Mouse (Mus musculus) liver, embryonic 14.5 days (tissue): ENCODE measurements around the gene Syvn1. TPM values are rescaled to one million over a fixed set of nuclear protein-coding genes. Genes with fewer than 3 reads are reported as not detected.
A peak's percentile ranks its signal among the peaks of the same experiment; 100 is the strongest.

Experiments used
- ATAC-seq: fragments of 200-750 bp; cut with Nextera tagmentation; 2 replicates; pipeline ENCODE4 v1.8.0; 2017; ENCODE audit warnings: moderate number of reproducible peaks, mild to moderate bottlenecking, moderate library complexity; ENCODE audit not compliant: insufficient read depth
- DNase-seq, 3 experiments: peaks; one replicate each; pipeline ENCODE4 v3.0.0-alpha.2; 2012 to 2013; ENCODE audit warnings: low read depth in 3 of 3, low spot score in 3 of 3
- H3K27ac ChIP-seq: fragments of 300-500 bp; sonication (generic); 2 replicates; pipeline ENCODE4 v1.5.1; 2014; ENCODE audit warnings: moderate library complexity, mild to moderate bottlenecking, control low read depth, inconsistent platforms
- H3K27me3 ChIP-seq: fragments of 300-500 bp; sonication (generic); 2 replicates; pipeline ENCODE4 v1.6.1; 2014; ENCODE audit warnings: mild to moderate bottlenecking, low read length, moderate library complexity; ENCODE audit not compliant: control insufficient read depth, insufficient read depth
- H3K36me3 ChIP-seq: fragments of 300-500 bp; sonication (generic); replicated peaks from 2 replicates; pipeline ENCODE4 v1.6.1; 2014; ENCODE audit warnings: low read depth; ENCODE audit not compliant: control insufficient read depth, insufficient read depth
- H3K4me1 ChIP-seq, 2 experiments: fragments of 200-500 bp in 1 of 2; fragments of 300-500 bp in 1 of 2; sonication (generic) in 1 of 2; replicated peaks; 2 replicates each; pipeline ENCODE4 v1.6.1; 2012 to 2014; ENCODE audit warnings: antibody characterized with exemption in 1 of 2, inconsistent platforms in 1 of 2, low read length in 1 of 2; ENCODE audit not compliant: control insufficient read depth in 2 of 2, insufficient read depth in 2 of 2
- H3K4me2 ChIP-seq: fragments of 300-500 bp; sonication (generic); 2 replicates; pipeline ENCODE4 v1.6.1; 2014; ENCODE audit warnings: low read depth, mild to moderate bottlenecking, control low read depth, moderate library complexity
- H3K4me3 ChIP-seq, 2 experiments: fragments of 200-500 bp in 1 of 2; fragments of 300-500 bp in 1 of 2; sonication (generic) in 1 of 2; 2 replicates each; pipeline ENCODE4 v1.5.1; 2012 to 2014; ENCODE audit warnings: low read depth in 2 of 2, low read length in 2 of 2, mild to moderate bottlenecking in 2 of 2, control low read depth in 1 of 2, inconsistent platforms in 1 of 2, moderate library complexity in 1 of 2; ENCODE audit not compliant: insufficient read depth in 1 of 2
- H3K9ac ChIP-seq: fragments of 300-500 bp; sonication (generic); replicated peaks from 2 replicates; pipeline ENCODE4 v1.6.1; 2014; ENCODE audit warnings: mild to moderate bottlenecking, control low read depth, moderate library complexity
- H3K9me3 ChIP-seq: fragments of 300-500 bp; sonication (generic); 2 replicates; pipeline ENCODE4 v1.6.1; 2016; ENCODE audit warnings: low read length, mixed read lengths; ENCODE audit not compliant: control insufficient read depth
- CTCF ChIP-seq: IDR thresholded peaks from 2 replicates; pipeline ENCODE4 v1.5.1; 2016; ENCODE audit warnings: antibody characterized with exemption, low read depth, control low read depth
- EP300 ChIP-seq: IDR thresholded peaks from 2 replicates; pipeline ENCODE4 v1.6.1; 2016; ENCODE audit warnings: antibody characterized with exemption, low read depth
- WGBS: fragments of 180-500 bp; shearing (Covaris S2); extraction: QIAGEN DNeasy Blood & Tissue Kit; methylation state at CpG from one replicate; pipeline ENCODE4 v1.1.7; 2014; ENCODE audit not compliant: insufficient replicate concordance; 5-methylcytosine and 5-hydroxymethylcytosine counted together
- polyA plus RNA-seq, 2 experiments: library from polyadenylated mRNA; depleted of rRNA in 1 of 2; stranded (reverse) in 1 of 2; unstranded in 1 of 2; fragments of >200 nt; fragmentation: Nextera tagmentation in 1 of 2; extraction: Ambion mirVana in 1 of 2; gene quantifications; 2 replicates each; pipeline versions ENCODE4 v1.2.1 to v1.2.3; 2012 to 2014

Syvn1 gene
- polyA plus RNA-seq, 2 experiments = 9.7 to 11.5 TPM

DNA sequence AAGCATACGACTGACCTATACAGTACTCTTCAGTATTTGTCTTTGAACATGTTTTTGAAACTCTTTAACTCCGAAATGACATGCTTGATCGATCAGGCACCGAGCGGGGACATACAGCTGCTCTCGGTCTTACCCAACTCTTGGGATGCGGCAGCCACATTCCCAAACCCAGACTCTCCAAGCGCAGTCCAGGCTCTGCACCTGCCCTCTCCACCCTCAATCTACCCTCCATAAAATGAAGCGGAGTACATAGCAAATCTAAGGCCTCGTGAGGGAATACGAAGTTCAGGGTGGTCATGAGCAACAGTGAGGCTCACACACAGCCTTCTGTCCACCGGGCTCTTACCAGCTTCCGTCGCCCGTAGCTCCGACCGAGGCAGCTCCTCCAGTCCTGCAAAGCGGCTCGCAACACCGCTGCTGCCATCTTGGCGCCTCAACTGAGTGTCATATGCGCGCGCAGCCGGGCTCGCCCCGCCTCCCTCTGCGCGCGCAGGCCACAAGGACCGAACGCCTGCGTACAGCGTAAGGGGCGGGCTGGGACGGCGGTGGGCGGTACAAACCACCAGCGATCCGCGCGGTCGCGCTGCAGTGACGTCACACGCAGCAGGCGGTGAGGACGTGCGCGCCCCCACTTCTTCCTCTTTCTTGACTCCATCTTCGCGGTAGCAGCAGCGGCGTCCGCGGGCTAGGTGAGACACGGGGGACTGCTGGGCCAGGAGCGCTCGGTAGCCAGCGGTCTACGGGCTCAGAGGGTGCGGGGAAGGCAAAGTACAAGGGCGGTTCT, 11.1 kb downstream of the Syvn1 start, which contains the start of the genes Mrpl49 and Fau:
Gene Mrpl49 (minus strand): TSS at position 473 of the 784 bp plus-strand sequence.
Gene Fau (plus strand): TSS at position 532 of the 784 bp plus-strand sequence.
- Histone ChIP-seq H3K36me3 (peaks cover 54% of the 10 kb centered on the region), H3K4me1 (peaks cover 20 to 21% of the 10 kb centered on the region in 2 experiments), H3K9ac (peak within 1 kb of the TSS; percentile 96), H3K4me3 (peak within 1 kb of the TSS; percentile 82 to 97), H3K9me3 (no peaks in the 10 kb centered on the region), H3K27ac (peak within 1 kb of the TSS; percentile 76), H3K4me2 (peak within 1 kb of the TSS; percentile 91), H3K27me3 (no peaks in the 10 kb centered on the region)
- under 1% methylated on average over 63 of the region's 63 CpGs for WGBS
- DNase-seq (peak; percentile 91 to 95 (median 93)), ATAC-seq (peak; percentile 78)
- TF ChIP-seq EP300 (no peak), CTCF (no peak)

DNA sequence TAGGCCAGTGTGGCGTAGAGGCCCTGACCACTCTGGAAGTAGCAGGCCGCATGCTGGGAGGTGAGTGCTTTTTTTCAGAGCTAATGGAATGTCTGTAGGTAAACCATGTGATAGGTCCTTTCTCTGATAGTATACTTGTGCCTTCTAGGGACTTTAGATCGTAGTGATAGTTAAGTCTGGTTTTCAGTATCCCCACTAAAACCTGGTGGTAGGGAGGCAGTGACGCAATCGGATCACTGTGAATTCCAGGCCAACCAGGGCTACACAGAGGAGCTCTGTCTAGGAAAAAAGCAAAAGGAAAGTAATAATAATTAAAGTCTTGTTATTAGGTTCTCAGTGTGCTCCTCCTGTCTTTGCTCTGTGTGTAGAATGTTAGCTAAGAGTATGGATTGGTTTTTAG, 12.1 kb downstream of the Syvn1 start:
- Histone ChIP-seq H3K9me3 (no peaks in the 10 kb centered on the region), H3K27ac (peak overlapping the region; percentile 76), H3K9ac (peak overlapping the region; percentile 96), H3K27me3 (no peaks in the 10 kb centered on the region), H3K4me2 (peak overlapping the region; percentile 91), H3K4me3 (peak overlapping the region; percentile 82 to 97), H3K4me1 (peaks cover 22 to 24% of the 10 kb centered on the region in 2 experiments), H3K36me3 (peaks cover 45% of the 10 kb centered on the region)
- ATAC-seq (no peak), DNase-seq (no peak)
- no peak for TF ChIP-seq EP300
- TF ChIP-seq CTCF = no peak
- 20% methylated on average over 5 of the region's 5 CpGs for WGBS

DNA sequence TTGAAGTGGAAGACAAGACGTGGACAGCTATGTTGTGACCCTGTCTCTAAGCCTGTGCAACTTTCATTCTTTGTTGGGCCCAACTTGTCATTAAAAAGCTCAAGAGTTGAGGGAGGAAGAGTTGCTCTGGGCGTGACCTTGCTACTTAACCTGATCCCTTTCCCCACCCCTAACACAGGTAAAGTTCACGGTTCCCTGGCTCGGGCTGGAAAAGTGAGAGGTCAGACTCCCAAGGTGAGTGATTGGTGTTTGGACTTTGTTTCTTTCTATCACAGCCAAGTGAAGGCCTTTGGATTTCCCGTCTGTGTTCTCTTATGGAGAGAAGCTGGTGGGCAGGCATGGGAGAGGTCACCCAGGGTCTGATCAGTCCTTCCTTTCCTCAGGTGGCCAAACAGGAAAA, 12.6 kb downstream of the Syvn1 start:
- H3K4me1 ChIP-seq = peaks cover 22 to 24% of the 10 kb centered on the region in 2 experiments
- H3K9ac ChIP-seq = peak overlapping the region; percentile 96
- no peaks in the 10 kb centered on the region for H3K9me3 ChIP-seq
- H3K36me3 ChIP-seq = peaks cover 41% of the 10 kb centered on the region
- ATAC-seq (no peak), DNase-seq (no peak)
- no peaks in the 10 kb centered on the region for H3K27me3 ChIP-seq
- peak overlapping the region; percentile 82 to 97 for H3K4me3 ChIP-seq
- TF ChIP-seq CTCF (no peak), EP300 (no peak)
- H3K27ac ChIP-seq = peak overlapping the region; percentile 76
- 60% methylated on average over 5 of the region's 5 CpGs for WGBS
- H3K4me2 ChIP-seq = peak overlapping the region; percentile 91

DNA sequence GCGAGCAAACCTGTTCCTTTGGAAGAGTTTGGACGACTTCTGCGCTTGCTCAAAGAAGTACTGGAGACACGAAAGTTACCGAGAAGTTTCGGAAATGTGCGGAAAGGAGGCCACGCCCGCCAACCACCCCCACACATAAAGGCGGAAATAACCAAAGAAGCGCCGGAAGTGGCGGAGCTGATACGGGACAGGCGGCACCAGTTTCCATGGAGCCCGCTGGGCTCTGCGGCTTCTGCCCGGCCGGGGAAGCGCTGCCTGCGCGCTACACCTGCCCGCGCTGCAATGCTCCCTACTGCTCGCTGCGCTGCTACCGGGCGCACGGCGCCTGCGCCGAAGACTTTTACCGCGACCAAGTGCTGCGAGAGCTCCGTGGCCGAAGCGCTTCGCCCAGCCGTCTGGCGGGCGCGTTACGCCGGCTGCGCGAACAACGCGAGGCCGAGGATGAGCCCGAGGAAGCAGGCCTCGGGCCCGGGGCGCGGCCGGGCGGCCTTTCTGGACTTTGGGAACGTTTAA, 14.7 kb downstream of the Syvn1 start, which contains the start of gene Znhit2:
Gene Znhit2 (plus strand): TSS at position 172 of the 513 bp plus-strand sequence.
- Histone ChIP-seq H3K9ac (peak within 1 kb of the TSS; percentile 92), H3K27me3 (no peaks in the 10 kb centered on the region), H3K4me2 (peak within 1 kb of the TSS; percentile 86), H3K36me3 (peaks cover 24% of the 10 kb centered on the region), H3K4me1 (peaks cover 22 to 24% of the 10 kb centered on the region in 2 experiments), H3K27ac (peak within 1 kb of the TSS; percentile 94), H3K4me3 (peak within 1 kb of the TSS; percentile 66 to 97), H3K9me3 (no peaks in the 10 kb centered on the region)
- peak; percentile 69 for ATAC-seq
- TF ChIP-seq EP300 (peak; percentile 14; the same call in 1 of the 2 replicates), CTCF (peak; percentile 31)
- WGBS = under 1% methylated on average over 58 of the region's 58 CpGs
- peak; percentile 91 for DNase-seq
